Mouse (Mus musculus) heart, embryonic 11.5 days (tissue): ENCODE results near the gene Has3. TPM values are rescaled to one million over a fixed set of nuclear protein-coding genes. Genes with fewer than 3 reads are reported as not detected.
A peak's percentile ranks its signal among the peaks of the same experiment; 100 is the strongest.

Experiments
- ATAC-seq: fragments of 200-750 bp; cut with Nextera tagmentation; replicated peaks from 2 replicates; pipeline ENCODE4 v1.8.0; 2017; ENCODE audit warnings: moderate library complexity; ENCODE audit not compliant: insufficient number of reproducible peaks, low FRiP score, low TSS enrichment
- H3K27ac ChIP-seq: fragments of 300-500 bp; sonication (generic); 2 replicates; pipeline ENCODE4 v1.5.1; 2014; ENCODE audit warnings: mild to moderate bottlenecking, low read depth, low read length
- H3K27me3 ChIP-seq: fragments of 300-500 bp; sonication (generic); 2 replicates; pipeline ENCODE4 v1.6.1; 2014; ENCODE audit warnings: mild to moderate bottlenecking, low read length, mixed read lengths; ENCODE audit not compliant: control insufficient read depth, insufficient read depth
- H3K36me3 ChIP-seq: fragments of 300-500 bp; sonication (generic); 2 replicates; pipeline ENCODE4 v1.6.1; 2014; ENCODE audit warnings: mild to moderate bottlenecking, low read length, moderate library complexity, mixed read lengths; ENCODE audit not compliant: control insufficient read depth, insufficient read depth
- H3K4me1 ChIP-seq: fragments of 300-500 bp; sonication (generic); 2 replicates; pipeline ENCODE4 v1.6.1; 2014; ENCODE audit warnings: low read length; ENCODE audit not compliant: control insufficient read depth, insufficient read depth
- H3K4me2 ChIP-seq: fragments of 300-500 bp; sonication (generic); 2 replicates; pipeline ENCODE4 v1.6.1; 2014; ENCODE audit warnings: mild to moderate bottlenecking, moderate library complexity
- H3K4me3 ChIP-seq: fragments of 300-500 bp; sonication (generic); 2 replicates; pipeline ENCODE4 v1.5.1; 2014; ENCODE audit warnings: low read depth, low read length
- H3K9ac ChIP-seq: fragments of 300-500 bp; sonication (generic); 2 replicates; pipeline ENCODE4 v1.6.1; 2014; ENCODE audit warnings: mild to moderate bottlenecking, low read depth, low read length, moderate library complexity
- H3K9me3 ChIP-seq: fragments of 300-500 bp; sonication (generic); replicated peaks from 2 replicates; pipeline ENCODE4 v1.6.1; 2016; ENCODE audit warnings: low read length; ENCODE audit not compliant: control insufficient read depth
- WGBS: fragments of 180-500 bp; shearing (Covaris S2); extraction: QIAGEN DNeasy Blood & Tissue Kit; methylation state at CpG from one replicate; pipeline ENCODE4 v1.1.7; 2014; ENCODE audit not compliant: insufficient replicate concordance; 5-methylcytosine and 5-hydroxymethylcytosine counted together
- polyA plus RNA-seq: library from polyadenylated mRNA; unstranded; fragments of >200 nt; fragmentation: Nextera tagmentation; extraction: Ambion mirVana; gene quantifications from 2 replicates; pipeline ENCODE4 v1.2.1, GENCODE M21; 2014

The Has3 gene
- polyA plus RNA-seq, 1 experiment from 2014 or later: 0.17 TPM

DNA sequence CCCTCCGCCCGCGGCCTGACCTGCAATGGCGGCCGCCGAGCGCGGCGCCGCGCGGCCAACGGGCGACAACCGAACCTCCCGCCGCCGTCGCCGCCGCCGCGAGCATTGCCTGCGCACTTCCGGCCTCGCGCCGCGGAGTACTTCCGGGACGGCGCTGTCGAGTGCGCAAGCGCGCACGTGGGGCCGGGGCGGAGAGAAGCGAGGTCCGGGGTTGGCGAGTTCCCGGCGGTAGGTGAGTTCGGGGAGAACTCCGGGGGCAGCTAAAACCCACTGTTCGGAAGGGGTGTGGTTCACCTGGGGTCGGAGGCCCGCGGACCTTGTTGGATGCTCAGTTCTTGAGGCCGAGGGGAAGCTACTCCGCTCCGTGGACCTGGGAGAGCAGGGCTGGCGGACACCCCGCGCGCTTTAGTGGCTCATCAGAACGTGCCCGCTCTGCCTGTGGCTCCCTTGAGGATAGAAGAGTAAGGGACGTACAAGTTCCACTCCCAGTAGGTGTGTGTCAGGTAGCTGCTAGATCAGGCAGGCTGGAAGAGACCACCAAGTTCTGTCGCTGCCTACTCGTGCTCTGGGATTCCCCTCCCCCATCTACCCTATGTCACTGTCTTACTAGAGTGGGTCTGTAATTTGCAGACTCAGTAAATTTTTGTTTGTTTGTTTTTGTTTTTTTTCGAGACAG lies 23.6 kb downstream of the Has3 start, which contains the start of gene Utp4:
Utp4 (plus strand) TSS at position 156 of the 676 bp plus-strand sequence.
- Histone ChIP-seq H3K4me2 (peak within 1 kb of the TSS; percentile 78), H3K9ac (peak within 1 kb of the TSS; percentile 86), H3K36me3 (peaks cover 5% of the 10 kb centered on the region; the same call in 1 of the 2 replicates), H3K27ac (peak within 1 kb of the TSS; percentile 95), H3K27me3 (no peaks in the 10 kb centered on the region), H3K9me3 (no peaks in the 10 kb centered on the region), H3K4me1 (peaks cover 21% of the 10 kb centered on the region), H3K4me3 (peak within 1 kb of the TSS; percentile 93)
- ATAC-seq: peak; percentile 90
- WGBS: under 1% methylated on average over 58 of the region's 63 CpGs

DNA sequence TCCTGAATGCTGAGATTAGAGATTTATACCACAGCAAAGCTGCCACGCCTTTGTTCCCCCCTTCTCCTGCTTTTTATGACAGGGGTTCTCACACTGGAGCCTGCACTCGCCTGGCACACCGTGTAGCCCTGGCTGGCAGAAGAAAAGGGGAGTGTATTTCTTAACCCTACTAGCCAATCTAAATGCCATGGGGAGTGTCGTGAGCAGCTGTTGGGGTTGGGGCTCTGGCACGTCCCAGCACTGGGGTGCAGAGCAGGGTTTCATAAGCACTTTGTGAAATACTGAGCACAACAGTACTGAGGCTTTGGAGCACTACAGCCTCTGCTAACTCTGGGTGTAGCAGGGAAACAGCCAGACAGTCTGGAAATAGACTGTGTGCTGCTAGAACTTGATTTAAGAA lies 29.4 kb downstream of the Has3 start:
- no peak for ATAC-seq
- Histone ChIP-seq H3K4me3 (no peak overlapping the region), H3K4me2 (no peak overlapping the region), H3K27me3 (no peaks in the 10 kb centered on the region), H3K4me1 (peaks cover 2% of the 10 kb centered on the region; the same call in 1 of the 2 replicates), H3K9me3 (no peaks in the 10 kb centered on the region), H3K36me3 (peaks cover 32% of the 10 kb centered on the region), H3K9ac (no peak overlapping the region), H3K27ac (no peak overlapping the region)
- WGBS: 91% methylated on average over 5 of the region's 5 CpGs

DNA sequence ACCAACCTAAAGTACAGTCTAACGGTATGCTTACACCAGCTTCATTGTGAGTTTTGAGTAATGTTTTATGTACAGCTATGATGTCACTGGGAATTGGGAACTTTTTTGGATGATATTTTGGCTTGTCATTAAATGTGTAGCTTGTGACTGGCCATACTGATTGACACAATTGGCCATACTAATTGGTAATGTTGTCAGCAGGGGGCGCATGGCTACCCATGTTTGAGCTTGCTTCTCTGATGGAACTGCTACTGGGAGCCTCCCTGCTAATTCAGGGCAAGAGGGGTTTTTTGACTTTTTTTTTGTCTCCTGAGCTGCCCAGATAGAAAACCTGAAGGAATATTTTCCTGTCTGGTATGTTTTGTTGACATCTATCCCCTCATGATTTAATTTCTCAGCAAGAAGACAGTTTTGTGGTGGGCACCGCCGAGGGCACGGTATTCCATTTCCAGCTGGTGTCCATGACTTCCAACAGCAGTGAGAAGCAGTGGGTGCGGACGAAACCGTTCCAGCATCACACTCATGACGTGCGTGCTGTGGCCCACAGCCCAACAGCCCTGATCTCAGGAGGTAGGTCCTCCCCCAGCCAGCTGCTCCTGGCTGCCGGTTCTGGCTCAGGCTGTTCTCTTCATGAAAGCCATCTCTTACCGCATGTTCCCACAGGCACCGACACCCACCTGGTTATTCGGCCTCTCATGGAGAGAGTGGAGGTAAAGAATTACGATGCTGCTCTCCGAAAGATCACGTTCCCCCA lies 35.9 kb downstream of the Has3 start:
- no peak overlapping the region for H3K4me3 ChIP-seq
- H3K9me3 ChIP-seq: no peaks in the 10 kb centered on the region
- H3K27me3 ChIP-seq: no peaks in the 10 kb centered on the region
- H3K4me1 ChIP-seq: no peaks in the 10 kb centered on the region
- H3K4me2 ChIP-seq: no peak overlapping the region
- H3K9ac ChIP-seq: no peak overlapping the region
- 90% methylated on average over 17 of the region's 17 CpGs for WGBS
- H3K36me3 ChIP-seq: peaks cover 34% of the 10 kb centered on the region
- ATAC-seq: no peak
- no peak overlapping the region for H3K27ac ChIP-seq

DNA sequence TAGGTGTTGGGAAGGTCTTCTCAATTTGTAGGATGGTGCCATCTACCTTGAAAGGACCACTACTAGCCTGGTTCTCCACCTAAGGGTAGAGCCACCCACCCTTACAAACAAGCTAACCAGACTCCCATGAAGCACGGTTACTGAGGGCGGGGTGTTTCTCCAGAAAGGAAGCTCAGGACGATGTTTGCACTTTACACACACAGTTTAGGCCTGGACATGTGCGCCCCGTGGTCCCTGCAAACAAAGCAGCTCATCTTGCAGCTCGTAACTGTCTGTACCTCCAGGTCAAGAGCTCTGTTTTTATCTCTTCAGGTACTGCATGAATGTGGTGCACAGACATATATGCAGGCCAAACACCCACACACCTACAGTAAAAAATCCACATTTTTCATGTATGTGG lies 36.6 kb downstream of the Has3 start:
- Histone ChIP-seq H3K9ac (no peak overlapping the region), H3K9me3 (no peaks in the 10 kb centered on the region), H3K4me2 (no peak overlapping the region), H3K4me3 (no peak overlapping the region), H3K27ac (no peak overlapping the region), H3K27me3 (no peaks in the 10 kb centered on the region), H3K4me1 (no peaks in the 10 kb centered on the region), H3K36me3 (peaks cover 35% of the 10 kb centered on the region)
- 94% methylated on average over 6 of the region's 6 CpGs for WGBS
- ATAC-seq: no peak

DNA sequence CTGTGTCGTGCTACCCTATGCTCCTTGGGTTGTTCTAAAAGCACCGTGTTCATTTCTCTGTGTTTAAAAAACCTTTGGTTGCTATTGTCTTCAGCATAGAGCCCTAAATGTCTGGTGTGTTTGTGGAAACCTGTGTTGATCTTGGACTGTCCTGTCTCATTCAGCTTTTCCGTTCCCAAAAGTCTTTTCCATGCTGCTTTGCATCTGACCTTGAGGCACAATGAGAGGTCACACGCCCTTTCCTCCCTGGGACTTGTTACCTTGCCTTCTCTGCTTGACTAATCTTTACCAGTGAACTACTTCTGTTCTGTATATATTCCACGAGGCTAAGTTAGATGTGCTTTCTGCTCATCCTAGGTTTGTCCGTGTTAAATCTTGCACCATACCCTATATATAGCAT lies 37.4 kb downstream of the Has3 start:
- Histone ChIP-seq H3K9me3 (no peaks in the 10 kb centered on the region), H3K27ac (peak overlapping the region; percentile 29), H3K4me2 (no peak overlapping the region), H3K4me1 (no peaks in the 10 kb centered on the region), H3K4me3 (no peak overlapping the region), H3K27me3 (no peaks in the 10 kb centered on the region), H3K9ac (no peak overlapping the region), H3K36me3 (peaks cover 35% of the 10 kb centered on the region)
- WGBS: 81% methylated on average over 6 of the region's 6 CpGs
- no peak for ATAC-seq

DNA sequence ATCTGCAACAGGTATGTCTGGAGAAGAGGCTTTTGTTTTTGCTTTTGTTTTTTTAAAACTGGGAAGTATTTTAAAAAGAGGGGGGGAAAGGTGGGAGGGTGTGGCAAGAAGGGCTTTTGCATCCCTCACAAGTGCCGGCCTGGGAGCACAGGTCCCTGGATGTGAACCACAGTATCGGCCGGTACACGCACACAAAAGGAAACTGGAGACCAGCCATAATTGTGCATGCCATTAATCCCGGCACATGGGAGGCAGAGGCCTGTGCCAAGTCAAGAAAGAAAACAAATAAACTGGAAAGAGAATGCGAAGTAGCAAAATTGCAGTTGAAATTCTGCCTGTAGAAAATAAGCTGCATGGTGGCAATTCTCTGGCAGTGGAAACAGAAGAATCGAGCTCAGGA lies 38.2 kb downstream of the Has3 start:
- WGBS: 93% methylated on average over 7 of the region's 7 CpGs
- no peaks in the 10 kb centered on the region for H3K4me1 ChIP-seq

DNA sequence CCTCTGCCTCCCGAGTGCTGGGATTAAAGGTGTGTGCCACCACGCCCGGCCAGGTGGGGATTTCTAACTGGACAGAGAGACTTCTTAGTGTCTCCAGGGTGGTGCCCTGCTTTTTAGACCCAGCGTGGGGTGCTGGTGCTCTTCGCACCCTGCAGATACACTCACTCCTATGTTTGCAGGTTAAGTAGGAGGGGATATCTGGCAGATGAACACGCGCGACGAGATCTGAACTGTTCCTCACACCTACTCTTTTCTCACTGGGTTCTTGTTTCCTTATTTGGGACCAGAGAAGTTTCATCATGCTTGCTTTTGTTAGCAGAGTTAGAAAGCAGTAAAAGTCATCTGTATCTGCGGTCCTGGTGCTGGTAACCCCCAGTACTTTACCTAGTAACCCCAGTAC lies 43.6 kb downstream of the Has3 start:
- no peak overlapping the region for H3K9ac ChIP-seq
- no peaks in the 10 kb centered on the region for H3K4me1 ChIP-seq
- peaks cover 44% of the 10 kb centered on the region for H3K36me3 ChIP-seq
- H3K4me2 ChIP-seq: no peak overlapping the region
- no peaks in the 10 kb centered on the region for H3K9me3 ChIP-seq
- 93% methylated on average over 10 of the region's 10 CpGs for WGBS
- H3K27me3 ChIP-seq: no peaks in the 10 kb centered on the region
- no peak overlapping the region for H3K27ac ChIP-seq
- no peak for ATAC-seq
- no peak overlapping the region for H3K4me3 ChIP-seq

More for the DNA sequence above, 38.2 kb downstream of the Has3 start:
- Histone ChIP-seq H3K36me3 (peaks cover 38% of the 10 kb centered on the region), H3K27ac (no peak overlapping the region), H3K4me2 (no peak overlapping the region), H3K27me3 (no peaks in the 10 kb centered on the region), H3K9ac (no peak overlapping the region), H3K9me3 (no peaks in the 10 kb centered on the region), H3K4me3 (no peak overlapping the region)
- ATAC-seq: no peak

DNA sequence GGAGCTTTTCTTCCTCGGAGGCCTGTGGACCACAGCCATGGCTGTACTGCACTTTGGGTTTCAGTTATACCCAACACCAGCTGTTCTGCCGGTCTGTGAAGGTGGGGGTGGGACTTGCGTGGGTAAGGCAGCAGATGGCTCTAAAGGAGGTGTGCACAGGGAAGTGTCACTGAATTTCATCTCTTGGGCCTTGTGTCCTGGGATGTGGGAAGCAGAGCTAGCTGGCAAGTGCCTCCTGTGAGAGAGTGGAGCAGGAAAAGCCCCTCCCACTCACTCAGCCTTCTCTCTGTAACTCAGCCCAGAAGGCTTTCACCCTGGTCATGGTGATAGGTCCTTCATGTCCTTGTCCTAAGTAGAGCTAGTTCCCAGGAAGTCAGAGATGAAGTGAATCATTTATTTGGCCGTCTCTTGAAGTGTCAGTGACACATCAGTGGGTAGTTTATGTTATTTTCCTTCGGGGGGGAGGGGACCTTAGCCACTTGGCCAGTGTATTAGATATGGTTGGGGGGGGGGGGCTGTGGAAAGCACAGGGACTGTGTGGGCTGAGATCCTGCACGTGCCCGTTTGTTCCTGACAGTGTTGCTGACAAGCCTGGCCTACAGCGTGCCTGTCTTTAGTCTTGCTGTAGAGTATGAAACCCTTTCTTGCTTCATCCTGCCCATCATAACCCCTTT lies 49.8 kb downstream of the Has3 start:
- H3K4me1 ChIP-seq: no peaks in the 10 kb centered on the region
- peaks cover 38% of the 10 kb centered on the region for H3K36me3 ChIP-seq
- no peak overlapping the region for H3K4me2 ChIP-seq
- H3K27ac ChIP-seq: no peak overlapping the region
- WGBS: 87% methylated on average over 8 of the region's 8 CpGs
- H3K4me3 ChIP-seq: no peak overlapping the region
- no peak overlapping the region for H3K9ac ChIP-seq
- no peak; the same call in 1 of the 2 replicates for ATAC-seq
- no peaks in the 10 kb centered on the region for H3K27me3 ChIP-seq
- H3K9me3 ChIP-seq: no peaks in the 10 kb centered on the region
